Mouse (Mus musculus): ENCODE results near the gene Kif1bp. TPM values are rescaled to one million over a fixed set of nuclear protein-coding genes. Genes with fewer than 3 reads are reported as not detected.

Kif1bp gene
- polyA plus RNA-seq, 1 experiment from 2014 or later, result 41.6 TPM

DNA sequence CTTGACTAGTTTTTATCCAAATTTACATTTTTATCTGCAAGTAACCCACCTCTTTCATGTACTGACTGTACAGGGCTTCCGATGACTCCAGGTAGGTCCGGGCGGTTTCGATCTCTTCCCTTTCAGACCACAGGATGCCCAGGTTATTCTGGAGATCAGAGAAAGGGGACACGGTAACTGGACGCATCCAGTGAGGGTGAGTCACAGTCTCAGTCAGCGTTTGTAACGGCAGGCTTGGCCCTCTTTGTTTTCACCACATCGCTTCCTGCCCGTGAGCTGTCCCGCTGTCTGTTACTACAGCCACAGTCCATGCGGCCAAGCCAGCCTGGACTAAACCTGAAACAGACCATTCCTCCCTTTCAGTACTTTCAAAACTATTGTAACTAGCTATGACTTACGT, 3.3 kb downstream of the Kif1bp start:
- H3K4me1 ChIP-seq (ENCODE audit: control insufficient read depth, insufficient read depth, low read length), result no peaks in the 10 kb centered on the region
- ATAC-seq (ENCODE audit: insufficient number of reproducible peaks, insufficient read depth, low FRiP score, low read depth), result no peak
- no peak overlapping the region for H3K4me3 ChIP-seq (ENCODE audit: low read depth, low read length)
- peaks cover 20% of the 10 kb centered on the region; the same call in 1 of the 2 replicates for H3K36me3 ChIP-seq (ENCODE audit: control insufficient read depth, insufficient read depth, low read length)
- WGBS, result 95% methylated on average over 13 of the region's 13 CpGs
- no peak overlapping the region for H3K27ac ChIP-seq (ENCODE audit: low read length)
- no peak overlapping the region for H3K4me2 ChIP-seq (replicated peaks; ENCODE audit: low read depth, low read length)
- no peak overlapping the region for H3K9ac ChIP-seq (replicated peaks; ENCODE audit: low read depth, low read length)
- H3K9me3 ChIP-seq (ENCODE audit: control insufficient read depth, low read depth, low read length), result no peaks in the 10 kb centered on the region
- H3K27me3 ChIP-seq (ENCODE audit: control insufficient read depth, insufficient read depth, low read length), result no peaks in the 10 kb centered on the region

DNA sequence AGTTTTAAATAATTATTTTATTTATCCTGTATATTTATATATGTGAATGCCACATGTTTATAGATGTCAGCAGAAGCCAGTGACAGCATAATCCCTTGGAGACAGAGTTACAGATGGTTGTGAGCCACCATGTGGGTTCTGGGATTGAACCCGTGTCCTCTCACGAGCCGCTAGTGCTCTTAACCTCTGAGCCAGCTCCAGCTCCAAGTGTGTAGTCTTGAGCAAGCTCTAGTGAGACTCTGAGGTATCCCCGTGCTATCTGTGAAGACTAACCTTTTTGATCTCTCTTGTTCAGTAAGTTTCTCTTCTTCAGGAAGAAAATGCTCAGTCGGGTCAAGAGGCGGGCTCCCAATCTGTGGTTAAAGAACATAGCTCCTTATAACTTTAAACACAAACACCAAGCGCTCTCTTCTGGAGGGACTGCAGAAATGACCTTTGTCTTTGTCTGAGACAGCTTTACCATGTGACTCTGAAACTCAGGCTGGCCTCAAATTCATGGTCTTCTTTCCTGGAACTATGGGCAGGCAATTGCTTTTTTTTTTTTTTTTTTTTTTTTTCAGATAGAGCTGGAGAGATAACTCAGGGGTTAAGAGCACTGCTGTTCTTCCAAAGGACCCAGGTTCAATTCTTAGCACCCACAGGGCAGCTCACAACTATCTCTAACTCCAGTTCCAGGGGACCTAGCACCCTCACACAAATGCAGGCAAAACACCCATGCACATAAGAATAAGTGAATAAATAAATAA, 8.0 kb downstream of the Kif1bp start:
- Histone ChIP-seq H3K27ac (ENCODE audit: low read length) (no peak overlapping the region), H3K36me3 (ENCODE audit: control insufficient read depth, insufficient read depth, low read length) (peaks cover 35% of the 10 kb centered on the region), H3K4me2 (replicated peaks; ENCODE audit: low read depth, low read length) (no peak overlapping the region), H3K9ac (replicated peaks; ENCODE audit: low read depth, low read length) (no peak overlapping the region), H3K27me3 (ENCODE audit: control insufficient read depth, insufficient read depth, low read length) (no peaks in the 10 kb centered on the region), H3K4me3 (ENCODE audit: low read depth, low read length) (no peak overlapping the region), H3K9me3 (ENCODE audit: control insufficient read depth, low read depth, low read length) (no peaks in the 10 kb centered on the region), H3K4me1 (ENCODE audit: control insufficient read depth, insufficient read depth, low read length) (no peaks in the 10 kb centered on the region)
- ATAC-seq (ENCODE audit: insufficient number of reproducible peaks, insufficient read depth, low FRiP score, low read depth), result no peak
- 94% methylated on average over 7 of the region's 7 CpGs for WGBS

GRCm38 (mm10) chr10:62568861-62569260, 9.4 kb downstream of the Kif1bp start:
- H3K4me2 ChIP-seq (replicated peaks; ENCODE audit: low read depth, low read length), result no peak overlapping the region
- no peak overlapping the region for H3K9ac ChIP-seq (replicated peaks; ENCODE audit: low read depth, low read length)
- no peak overlapping the region for H3K27ac ChIP-seq (ENCODE audit: low read length)
- WGBS, result 91% methylated on average over 4 of the region's 4 CpGs
- H3K36me3 ChIP-seq (ENCODE audit: control insufficient read depth, insufficient read depth, low read length), result peaks cover 38% of the 10 kb centered on the region
- no peaks in the 10 kb centered on the region for H3K27me3 ChIP-seq (ENCODE audit: control insufficient read depth, insufficient read depth, low read length)
- H3K4me3 ChIP-seq (ENCODE audit: low read depth, low read length), result no peak overlapping the region
- no peaks in the 10 kb centered on the region for H3K9me3 ChIP-seq (ENCODE audit: control insufficient read depth, low read depth, low read length)
- no peaks in the 10 kb centered on the region for H3K4me1 ChIP-seq (ENCODE audit: control insufficient read depth, insufficient read depth, low read length)
- ATAC-seq (ENCODE audit: insufficient number of reproducible peaks, insufficient read depth, low FRiP score, low read depth), result no peak

- no peak for ATAC-seq (ENCODE audit: insufficient number of reproducible peaks, insufficient read depth, low FRiP score, low read depth)
- H3K27me3 ChIP-seq (ENCODE audit: control insufficient read depth, insufficient read depth, low read length), result no peaks in the 10 kb centered on the region
- peaks cover 38% of the 10 kb centered on the region for H3K36me3 ChIP-seq (ENCODE audit: control insufficient read depth, insufficient read depth, low read length)
- H3K4me2 ChIP-seq (replicated peaks; ENCODE audit: low read depth, low read length), result no peak overlapping the region
- 88% methylated on average over 1 of the region's 1 CpGs for WGBS
- H3K9ac ChIP-seq (replicated peaks; ENCODE audit: low read depth, low read length), result no peak overlapping the region
- H3K27ac ChIP-seq (ENCODE audit: low read length), result no peak overlapping the region
- no peaks in the 10 kb centered on the region for H3K9me3 ChIP-seq (ENCODE audit: control insufficient read depth, low read depth, low read length)
- no peak overlapping the region for H3K4me3 ChIP-seq (ENCODE audit: low read depth, low read length)
- H3K4me1 ChIP-seq (ENCODE audit: control insufficient read depth, insufficient read depth, low read length), result no peaks in the 10 kb centered on the region
These were observed 20.5 kb downstream of the Kif1bp start for GRCm38 (mm10) chr10:62557736-62558135.

DNA sequence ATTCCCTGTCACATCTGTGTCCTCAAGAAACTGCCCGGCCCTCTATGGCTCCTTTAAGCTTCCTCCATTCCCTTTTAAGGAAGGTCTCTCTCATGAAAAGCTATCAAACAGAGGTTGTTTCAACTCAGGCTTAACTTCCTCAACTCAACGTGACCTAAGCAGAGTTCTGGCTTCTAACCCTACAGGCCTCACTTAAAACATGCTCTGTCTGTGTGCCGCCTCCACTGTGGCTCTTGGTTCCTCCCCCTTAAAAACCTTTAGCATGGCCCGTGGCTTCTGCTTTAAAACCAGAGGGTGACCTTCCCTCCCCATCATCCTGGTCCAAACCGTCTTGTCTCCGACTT, 21.7 kb downstream of the Kif1bp start:
- WGBS, result 90% methylated on average over 6 of the region's 6 CpGs
- ATAC-seq (ENCODE audit: insufficient number of reproducible peaks, insufficient read depth, low FRiP score, low read depth), result no peak
- H3K36me3 ChIP-seq (ENCODE audit: control insufficient read depth, insufficient read depth, low read length), result peaks cover 26% of the 10 kb centered on the region

DNA sequence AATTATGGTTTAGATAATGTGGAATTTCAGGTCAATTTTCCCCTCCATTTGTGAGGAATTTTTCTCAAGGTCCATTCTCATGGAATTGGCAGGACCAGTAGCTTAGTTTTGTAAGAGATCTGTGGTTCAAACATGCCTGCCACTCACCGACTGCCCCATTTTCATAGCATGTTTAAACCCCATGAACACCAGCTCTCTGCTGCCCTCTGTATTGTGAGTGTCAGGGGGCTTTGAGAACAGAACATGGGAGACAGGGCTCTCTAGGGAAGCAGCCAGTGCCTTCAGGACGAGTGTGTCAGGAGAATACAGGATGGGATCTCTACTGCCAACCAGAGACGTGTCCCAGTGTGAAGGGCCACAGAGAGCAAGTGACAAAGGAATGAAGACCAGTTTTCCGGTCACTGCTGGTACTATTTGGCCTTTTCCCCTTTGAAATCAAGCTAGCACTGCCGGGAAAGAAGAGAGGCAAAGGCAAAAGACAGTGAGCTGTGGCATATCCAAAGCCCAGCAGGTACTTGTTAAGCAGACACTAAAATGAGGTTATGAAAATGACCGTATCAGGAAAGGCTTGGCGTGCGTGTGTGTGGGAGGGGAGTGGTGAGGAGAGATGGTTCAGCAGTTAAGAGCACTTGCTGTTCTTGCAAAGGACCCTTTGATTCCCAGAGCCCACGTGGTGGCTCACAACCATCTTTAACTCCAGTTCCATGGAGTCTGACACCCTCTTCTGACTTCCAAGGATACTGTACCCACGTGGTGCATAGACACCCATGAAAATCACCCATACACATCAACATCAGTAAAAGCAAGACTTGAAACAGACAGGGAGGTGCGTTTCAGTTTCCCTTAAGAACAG, 22.3 kb downstream of the Kif1bp start:
- Histone ChIP-seq H3K4me2 (replicated peaks; ENCODE audit: low read depth, low read length) (no peak overlapping the region), H3K36me3 (ENCODE audit: control insufficient read depth, insufficient read depth, low read length) (peaks cover 24% of the 10 kb centered on the region), H3K4me3 (ENCODE audit: low read depth, low read length) (no peak overlapping the region), H3K9ac (replicated peaks; ENCODE audit: low read depth, low read length) (no peak overlapping the region), H3K27ac (ENCODE audit: low read length) (no peak overlapping the region), H3K27me3 (ENCODE audit: control insufficient read depth, insufficient read depth, low read length) (no peaks in the 10 kb centered on the region), H3K9me3 (ENCODE audit: control insufficient read depth, low read depth, low read length) (no peaks in the 10 kb centered on the region), H3K4me1 (ENCODE audit: control insufficient read depth, insufficient read depth, low read length) (no peaks in the 10 kb centered on the region)
- WGBS, result 70% methylated on average over 11 of the region's 11 CpGs
- ATAC-seq (ENCODE audit: insufficient number of reproducible peaks, insufficient read depth, low FRiP score, low read depth), result no peak

More for the DNA sequence above, 21.7 kb downstream of the Kif1bp start:
- Histone ChIP-seq H3K9ac (replicated peaks; ENCODE audit: low read depth, low read length) (no peak overlapping the region), H3K4me2 (replicated peaks; ENCODE audit: low read depth, low read length) (no peak overlapping the region), H3K27ac (ENCODE audit: low read length) (no peak overlapping the region), H3K4me1 (ENCODE audit: control insufficient read depth, insufficient read depth, low read length) (no peaks in the 10 kb centered on the region), H3K9me3 (ENCODE audit: control insufficient read depth, low read depth, low read length) (no peaks in the 10 kb centered on the region), H3K27me3 (ENCODE audit: control insufficient read depth, insufficient read depth, low read length) (no peaks in the 10 kb centered on the region), H3K4me3 (ENCODE audit: low read depth, low read length) (no peak overlapping the region)

DNA sequence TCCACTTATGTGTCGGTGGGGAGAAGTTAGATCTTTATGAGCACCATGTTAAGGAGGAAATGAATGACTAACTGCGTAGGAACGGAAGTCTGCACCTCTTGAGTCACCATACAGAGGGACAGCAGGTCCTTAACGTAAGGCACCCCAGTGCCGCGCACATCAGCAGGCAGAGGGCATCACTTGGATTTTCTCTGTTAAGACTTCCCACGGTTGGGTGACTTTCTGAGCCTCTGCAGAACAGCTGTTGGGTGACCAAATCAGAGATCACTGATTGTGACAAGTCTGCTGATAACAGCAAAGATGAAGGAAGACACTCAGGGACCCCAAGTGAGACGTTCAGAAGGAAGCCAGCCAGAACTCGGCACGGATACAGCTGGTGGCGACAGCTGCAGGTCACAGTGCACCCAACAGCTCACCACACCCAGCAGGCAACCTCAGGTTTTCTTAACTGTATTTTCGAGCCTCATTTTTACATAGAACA, 24.6 kb downstream of the Kif1bp start:
- Histone ChIP-seq H3K4me3 (ENCODE audit: low read depth, low read length) (no peak overlapping the region), H3K9ac (replicated peaks; ENCODE audit: low read depth, low read length) (no peak overlapping the region), H3K4me2 (replicated peaks; ENCODE audit: low read depth, low read length) (no peak overlapping the region), H3K27me3 (ENCODE audit: control insufficient read depth, insufficient read depth, low read length) (no peaks in the 10 kb centered on the region), H3K4me1 (ENCODE audit: control insufficient read depth, insufficient read depth, low read length) (no peaks in the 10 kb centered on the region), H3K27ac (ENCODE audit: low read length) (no peak overlapping the region), H3K9me3 (ENCODE audit: control insufficient read depth, low read depth, low read length) (no peaks in the 10 kb centered on the region), H3K36me3 (ENCODE audit: control insufficient read depth, insufficient read depth, low read length) (peaks cover 2% of the 10 kb centered on the region; the same call in 1 of the 2 replicates)
- 78% methylated on average over 12 of the region's 12 CpGs for WGBS
- no peak for ATAC-seq (ENCODE audit: insufficient number of reproducible peaks, insufficient read depth, low FRiP score, low read depth)

GRCm38 (mm10) chr10:62550787-62551300, 27.4 kb downstream of the Kif1bp start:
- Histone ChIP-seq H3K4me3 (ENCODE audit: low read depth, low read length) (no peak overlapping the region), H3K27me3 (ENCODE audit: control insufficient read depth, insufficient read depth, low read length) (no peaks in the 10 kb centered on the region), H3K36me3 (ENCODE audit: control insufficient read depth, insufficient read depth, low read length) (no peaks in the 10 kb centered on the region), H3K27ac (ENCODE audit: low read length) (no peak overlapping the region), H3K9ac (replicated peaks; ENCODE audit: low read depth, low read length) (no peak overlapping the region), H3K4me2 (replicated peaks; ENCODE audit: low read depth, low read length) (no peak overlapping the region), H3K4me1 (ENCODE audit: control insufficient read depth, insufficient read depth, low read length) (no peaks in the 10 kb centered on the region), H3K9me3 (ENCODE audit: control insufficient read depth, low read depth, low read length) (no peaks in the 10 kb centered on the region)
- 65% methylated on average over 7 of the region's 7 CpGs for WGBS
- ATAC-seq (ENCODE audit: insufficient number of reproducible peaks, insufficient read depth, low FRiP score, low read depth), result no peak

All from stomach, embryonic 14.5 days (tissue).